Comparison of ENCODE assay signal across 19 mouse cellular contexts in the genomic region with DNA sequence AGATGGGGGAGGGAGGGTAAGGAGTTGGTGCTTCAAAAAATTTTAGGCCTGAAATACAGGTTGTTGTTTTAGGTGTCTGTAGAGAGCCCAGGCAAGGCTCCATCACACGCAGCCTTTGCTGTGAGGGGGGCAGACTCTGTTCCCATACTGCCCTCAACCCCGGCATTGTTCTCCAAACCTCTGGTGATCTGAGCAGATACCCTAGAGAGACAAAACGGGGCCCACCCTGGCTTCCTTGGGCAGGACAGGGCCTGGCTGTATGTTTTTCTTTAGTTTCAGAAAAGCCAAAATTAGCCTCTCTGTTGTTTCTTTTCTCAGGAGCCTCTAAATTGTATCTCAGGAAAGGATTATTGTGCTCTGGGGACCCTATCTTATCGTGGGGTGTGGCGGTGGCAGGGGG. TPM values are rescaled to one million over a fixed set of nuclear protein-coding genes. Genes with fewer than 3 reads are reported as not detected.
DNase-seq lines count a peak whose midpoint lies in the region; ATAC-seq and TF ChIP-seq lines count a peak whose summit lies in the region.
"Had no signal": no experiment of that assay in that cellular context is flagged by ENCODE, and none has a peak within 500 bp of the region (broad histone marks: within the 10 kb centered on the region; RNA-seq: fewer than 3 reads in every experiment).

No protein-coding gene starts in this region.

- H3K4me1 ChIP-seq in heart, postnatal 0 days (ENCODE audit: control insufficient read depth, insufficient read depth), result peaks cover 16% of the 10 kb centered on the region; the same call in 1 of the 2 replicates
- H3K4me1 ChIP-seq in lung, embryonic 15.5 days, result peaks cover 27% of the 10 kb centered on the region

- no peak for TF ChIP-seq CTCF in heart, postnatal 0 days (IDR thresholded peaks at IDR 0.05; ENCODE audit: low read depth)

- no peak overlapping the region for H3ac ChIP-seq in myocyte (ENCODE audit: control insufficient read depth, insufficient read length)

- no peaks in the 10 kb centered on the region for H3K36me3 ChIP-seq in heart, postnatal 0 days (replicated peaks; ENCODE audit: control insufficient read depth, insufficient read depth, low read length)
- no peaks in the 10 kb centered on the region for H3K36me3 ChIP-seq in lung, embryonic 15.5 days
- H3K36me3 ChIP-seq in myocyte (ENCODE audit: control insufficient read depth, insufficient read depth), result no peaks in the 10 kb centered on the region
- H3K36me3 ChIP-seq: embryonic facial prominence, embryonic 13.5 days; forebrain, embryonic 12.5 days; midbrain, embryonic 15.5 days had no signal

- peak; percentile 94 for DNase-seq in heart, adult 11 months
- no peak for DNase-seq in heart, adult 8-10 months (ENCODE audit: low spot score)
- DNase-seq in heart, postnatal 0 days (ENCODE audit: low spot score), result no peak
- DNase-seq in heart, adult 18-20 months, result no peak
- no peak for DNase-seq in lung, postnatal 10 days
- no peak for DNase-seq in natural killer cell, adult 2 months (ENCODE audit: low spot score in 2 of 2)
- DNase-seq: cerebellum, adult 8-10 months; cerebellum, postnatal 36 days; embryo, embryonic 11 days; kidney, adult 11 months; layer of hippocampus, adult 9-11 months; thymus, adult 18-20 months; thymus, postnatal 36 days had no signal

- ATAC-seq in heart, postnatal 0 days (ENCODE audit: insufficient read depth, low read depth), result no peak
- ATAC-seq in lung, embryonic 15.5 days (ENCODE audit: borderline replicate concordance, extremely low read depth, low FRiP score, low TSS enrichment), result no peak
- ATAC-seq: midbrain, embryonic 15.5 days had no signal

- H3K9me3 ChIP-seq in heart, postnatal 0 days (replicated peaks; ENCODE audit: control insufficient read depth, low read length), result no peaks in the 10 kb centered on the region
- no peaks in the 10 kb centered on the region for H3K9me3 ChIP-seq in lung, embryonic 15.5 days
- H3K9me3 ChIP-seq: embryonic facial prominence, embryonic 13.5 days; forebrain, embryonic 12.5 days; midbrain, embryonic 15.5 days had no signal

- no peaks in the 10 kb centered on the region for H3K27me3 ChIP-seq in heart, postnatal 0 days (ENCODE audit: control insufficient read depth, insufficient read depth, low read length)
- H3K27me3 ChIP-seq in lung, embryonic 15.5 days, result peaks cover 1% of the 10 kb centered on the region; the same call in 1 of the 2 replicates
- H3K27me3 ChIP-seq in myocyte (ENCODE audit: control insufficient read depth, insufficient read depth, insufficient read length), result no peaks in the 10 kb centered on the region
- H3K27me3 ChIP-seq: embryonic facial prominence, embryonic 13.5 days; midbrain, embryonic 15.5 days had no signal

- H3K4me2 ChIP-seq in heart, postnatal 0 days (ENCODE audit: low read depth, low read length), result no peak overlapping the region
- H3K4me2 ChIP-seq in lung, embryonic 15.5 days, result no peak overlapping the region
- H3K4me2 ChIP-seq in myocyte (ENCODE audit: low read depth), result no peak overlapping the region
- H3K4me2 ChIP-seq: embryonic facial prominence, embryonic 13.5 days; forebrain, embryonic 12.5 days had no signal

- TF ChIP-seq EP300 in heart, postnatal 0 days (IDR thresholded peaks at IDR 0.05; ENCODE audit: low read depth), result no peak

- WGBS in heart, postnatal 0 days, result 53% methylated on average over 5 of the region's 5 CpGs
- 70% methylated on average over 5 of the region's 5 CpGs for WGBS in lung, embryonic 15.5 days

- TF ChIP-seq POLR2A in myocyte (IDR thresholded peaks at IDR 0.05; ENCODE audit: insufficient read length, low read depth), result no peak

- peak overlapping the region; percentile 63 for H3K27ac ChIP-seq in heart, postnatal 0 days (ENCODE audit: low read depth)
- peak overlapping the region; percentile 87 for H3K27ac ChIP-seq in lung, embryonic 15.5 days
- H3K27ac ChIP-seq: embryonic facial prominence, embryonic 13.5 days; forebrain, embryonic 12.5 days; macrophage had no signal

- no peaks in the 10 kb centered on the region for H3K79me2 ChIP-seq in myocyte (ENCODE audit: control insufficient read depth, insufficient read depth)

- no peak overlapping the region for H3K9ac ChIP-seq in heart, postnatal 0 days (replicated peaks; ENCODE audit: low read depth, low read length)
- no peak overlapping the region for H3K9ac ChIP-seq in lung, embryonic 15.5 days
- H3K9ac ChIP-seq: embryonic facial prominence, embryonic 13.5 days; forebrain, embryonic 12.5 days; midbrain, embryonic 15.5 days had no signal

- H3K4me3 ChIP-seq in heart, postnatal 0 days (ENCODE audit: low read depth, low read length), result no peak overlapping the region
- H3K4me3 ChIP-seq in lung, embryonic 15.5 days, result no peak overlapping the region
- H3K4me3 ChIP-seq in myocyte, result peak overlapping the region; percentile 12
- H3K4me3 ChIP-seq: embryonic facial prominence, embryonic 13.5 days; forebrain, embryonic 12.5 days; midbrain, embryonic 15.5 days had no signal

TF ChIP-seq in myocyte, 11 proteins besides CTCF, POLR2A, EP300 and RAD21:
- TF ChIP-seq CEBPB (IDR thresholded peaks at IDR 0.05; ENCODE audit: insufficient read depth, poor library complexity, severe bottlenecking), result no peak
- TF ChIP-seq POLR2AphosphoS2 (IDR thresholded peaks at IDR 0.05; ENCODE audit: insufficient read length, low read depth), result no peak
- no peak for TF ChIP-seq USF1 (IDR thresholded peaks at IDR 0.05; ENCODE audit: low read depth)
- TF ChIP-seq SRF (IDR thresholded peaks at IDR 0.05; ENCODE audit: control insufficient read depth, insufficient read length, low read depth), result no peak
- TF ChIP-seq MAX (IDR thresholded peaks at IDR 0.05; ENCODE audit: low read depth), result no peak

RNA-seq across cellular contexts. Expression of a gene that starts 49.0 kb away (rescaled TPM):
- total RNA-seq in heart, adult 8-10 months (2022), result 1 to 10 TPM; 4.1 to 7.0 (median 5.2) TPM
- total RNA-seq in heart, postnatal 0 days (2014; rRNA removed; ENCODE audit: low replicate concordance), result 31.1 and 33.5 TPM in 2 replicates
- polyA plus RNA-seq in heart, postnatal 0 days (2015; fragmentation: Nextera tagmentation; extraction: Ambion mirVana), result 11.8 and 14.6 TPM in 2 replicates
- total RNA-seq in heart, adult 18-20 months (2021), result 1 to 10 TPM; 3.8 to 4.4 TPM
- 24.6 and 26.4 TPM in 2 replicates for polyA plus RNA-seq in lung, embryonic 15.5 days (2015; fragmentation: Nextera tagmentation; extraction: Ambion mirVana)
- polyA plus RNA-seq in myocyte (2012; fragmentation: generic; extraction: Trizol), result 1.1 TPM
- polyA plus RNA-seq: macrophage had no signal
